Mouse (Mus musculus): Measurements from ENCODE around the gene Pde6h.
"Not testable (repeated sequence)": the region's sequence is repeated elsewhere in the genome, so short reads cannot be mapped to it uniquely, and the experiment has no call there.

Gene Pde6h

DNA sequence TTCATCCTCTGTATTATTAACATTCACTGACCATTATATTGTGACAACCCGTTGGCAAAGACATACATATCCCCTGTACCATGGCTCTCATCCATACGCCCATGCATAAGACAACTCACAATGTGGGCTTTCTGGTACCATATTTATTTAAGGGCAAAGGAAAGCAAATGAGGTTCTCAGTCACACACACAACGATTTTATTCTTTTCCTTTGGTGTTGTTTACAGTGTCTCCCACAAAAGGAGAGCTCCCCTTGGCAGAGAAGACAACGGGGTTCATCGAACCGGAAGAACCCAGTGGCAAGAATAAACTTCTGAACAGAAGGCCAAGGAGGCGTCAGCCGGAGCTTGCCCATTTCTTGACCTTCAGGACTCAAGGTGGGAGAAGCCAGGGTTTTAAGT, at the start of gene Pde6h:
Gene Pde6h (plus strand): TSS at position 301 of the 400 bp plus-strand sequence.
- no peak for DNase-seq (ENCODE audit: low spot score)

DNA sequence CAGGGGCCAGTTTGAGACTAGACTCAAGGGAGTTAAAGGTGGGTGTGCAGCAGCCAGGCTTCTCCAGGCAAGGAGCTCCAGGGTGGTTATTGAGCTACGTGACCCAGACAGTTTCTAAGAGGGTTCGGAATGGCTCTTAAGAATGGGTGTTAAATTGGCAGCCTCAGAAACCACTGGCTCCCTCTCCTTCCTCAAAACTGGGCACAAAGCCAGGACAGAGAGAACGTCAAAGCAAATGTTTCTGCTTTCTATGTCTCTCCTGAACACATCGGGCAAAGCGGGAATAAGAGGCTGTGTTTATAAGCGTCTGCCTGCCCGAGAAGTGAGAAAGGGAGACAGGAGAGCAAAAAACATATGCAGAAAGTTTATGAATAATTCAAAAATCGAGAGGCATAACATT, 49.0 kb upstream of the Pde6h start:
- no peak for DNase-seq (ENCODE audit: low spot score)

DNA sequence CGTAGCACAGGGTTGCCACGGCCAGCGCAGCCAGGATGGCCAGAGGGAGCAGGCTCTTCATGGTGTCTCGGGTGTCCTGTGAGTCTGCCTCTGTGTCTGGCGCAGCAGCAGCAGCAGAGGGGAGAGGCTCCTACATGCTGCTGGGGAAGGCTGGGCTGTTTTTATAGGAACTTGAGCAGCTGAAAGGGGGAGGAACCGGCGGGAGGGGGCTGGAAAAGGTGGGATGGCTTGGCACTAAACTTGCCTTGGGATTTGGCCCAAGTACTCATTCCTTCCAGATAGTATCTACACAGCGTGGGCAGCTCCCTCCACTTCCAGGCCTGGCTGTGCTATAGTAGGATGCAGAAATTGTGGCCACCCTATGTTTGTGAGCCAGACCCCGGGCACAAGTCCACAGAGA, 48.0 kb upstream of the Pde6h start, which contains the start of gene Mgp:
Gene Mgp (minus strand): TSS at position 154 of the 400 bp plus-strand sequence.
- DNase-seq (ENCODE audit: low spot score): peak; percentile 56

DNA sequence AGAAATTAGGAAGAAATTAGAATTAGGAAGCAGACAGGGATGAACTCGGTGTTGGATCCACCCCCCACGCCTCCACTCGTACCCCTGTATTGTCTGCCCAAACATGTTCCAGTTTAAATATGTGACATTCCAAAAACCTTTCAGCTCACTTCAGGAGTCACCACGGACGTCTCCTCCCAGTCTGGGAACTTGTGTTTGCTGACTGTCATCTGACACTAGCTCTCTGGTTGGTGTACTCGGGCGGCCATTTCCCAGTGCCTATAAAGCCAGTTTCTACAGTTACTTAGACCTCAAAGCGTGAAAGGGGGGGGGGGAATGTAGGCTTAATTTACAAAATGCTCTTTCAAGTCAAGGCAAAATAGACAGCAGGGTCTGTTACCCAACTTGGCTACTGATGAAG, 42.0 kb upstream of the Pde6h start:
- DNase-seq (ENCODE audit: low spot score): no peak

DNA sequence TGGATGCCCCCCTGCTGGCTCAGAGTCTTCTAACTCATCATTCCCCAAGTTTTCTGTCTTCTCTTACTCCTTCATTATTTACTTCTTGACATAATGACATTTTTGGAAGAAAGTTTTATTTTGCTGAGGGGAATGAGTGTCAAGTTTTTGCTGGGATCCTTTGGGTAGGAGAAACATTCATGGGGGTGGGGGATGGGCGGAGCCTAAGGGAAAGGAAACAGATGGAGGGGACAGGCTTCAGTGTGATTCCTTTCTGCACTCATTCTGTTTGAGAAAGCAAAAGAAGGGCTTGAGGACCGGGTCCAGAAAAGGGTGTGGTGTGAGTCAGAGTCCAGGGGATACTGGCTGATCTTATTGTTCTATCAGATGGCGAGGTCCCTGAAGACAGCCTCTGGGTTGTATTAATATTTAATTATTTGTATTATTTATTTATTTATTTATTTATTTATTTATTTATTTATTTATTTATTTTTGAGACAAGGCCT, 40.2 kb upstream of the Pde6h start:
- no peak for DNase-seq (ENCODE audit: low spot score)

DNA sequence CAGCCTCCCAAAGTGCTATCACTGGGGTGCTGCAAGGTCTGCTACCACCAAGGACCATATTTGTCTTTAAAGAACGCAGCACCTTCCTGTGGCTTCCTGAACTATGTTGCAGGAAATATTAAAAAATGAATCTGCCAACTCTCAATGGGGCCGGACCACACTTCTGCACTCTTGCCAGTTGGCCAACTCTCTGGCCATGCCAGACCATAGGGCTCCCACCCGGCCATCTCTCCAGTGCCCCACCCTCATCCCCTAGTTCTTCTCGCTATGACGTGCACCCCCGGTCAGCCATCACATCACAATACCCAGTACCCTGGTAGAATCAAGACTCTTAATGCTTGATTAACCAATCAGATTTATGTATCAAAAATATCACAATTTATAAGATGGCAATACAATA, 39.7 kb upstream of the Pde6h start:
- no peak for DNase-seq (ENCODE audit: low spot score)

DNA sequence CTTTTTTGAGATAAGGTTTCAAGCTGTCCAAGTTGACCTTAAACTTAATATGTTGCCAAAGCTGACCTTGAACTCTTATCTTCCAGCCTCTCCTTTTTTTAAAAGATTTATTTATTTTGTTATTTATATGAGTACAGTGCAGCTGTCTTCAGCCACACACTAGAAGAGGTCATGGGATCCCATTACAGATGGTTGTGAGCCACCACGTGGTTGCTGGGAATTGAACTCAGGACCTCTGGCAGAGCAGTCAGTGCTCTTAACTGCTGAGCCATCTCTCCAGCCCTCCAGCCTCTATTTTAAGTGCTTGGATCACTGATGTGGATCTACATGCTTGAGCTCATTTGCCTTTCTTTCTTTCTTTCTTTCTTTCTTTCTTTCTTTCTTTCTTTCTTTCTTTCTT, 38.9 kb upstream of the Pde6h start:
- DNase-seq (ENCODE audit: low spot score): not testable (repeated sequence)

DNA sequence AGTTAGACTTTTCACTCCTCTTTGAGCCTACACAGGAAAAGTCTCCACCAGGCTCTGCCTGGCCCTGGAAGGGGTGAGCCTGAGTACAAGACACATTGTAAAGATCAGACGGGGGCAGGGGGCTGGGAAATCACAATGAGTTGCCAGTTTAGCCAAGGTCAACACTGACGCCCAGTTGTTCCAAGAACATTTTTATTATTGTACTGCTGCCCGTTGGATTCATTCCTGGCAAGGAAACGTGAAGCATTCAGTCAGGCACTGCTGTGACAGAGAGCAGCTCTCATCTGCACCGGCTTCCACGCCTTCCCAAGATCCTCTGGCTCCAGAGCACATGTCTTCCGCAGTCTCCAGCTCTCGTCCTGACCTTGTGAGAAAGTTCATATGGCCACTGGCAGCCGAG, 35.8 kb upstream of the Pde6h start:
- peak; percentile 78 for DNase-seq (ENCODE audit: low spot score)

DNA sequence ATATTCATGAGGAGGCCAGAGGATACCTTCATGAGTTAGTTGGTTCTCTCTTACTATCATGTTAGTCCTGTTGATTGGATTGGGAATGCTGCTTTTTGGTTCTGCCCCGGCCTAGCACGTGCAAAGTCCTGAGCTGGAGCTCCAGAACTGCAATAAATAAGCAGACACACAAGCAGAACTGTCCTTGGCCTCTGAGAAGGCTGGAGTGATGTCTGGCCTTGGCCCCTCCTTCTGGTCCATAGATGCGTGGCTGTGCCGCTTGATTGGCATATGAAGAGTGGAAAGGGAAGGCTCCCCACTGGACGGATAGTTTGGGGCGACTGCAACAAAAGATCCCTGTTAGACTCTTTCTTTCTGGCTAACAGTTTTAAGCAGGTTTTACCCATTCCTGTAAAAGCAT, 34.6 kb upstream of the Pde6h start:
- DNase-seq (ENCODE audit: low spot score): no peak

DNA sequence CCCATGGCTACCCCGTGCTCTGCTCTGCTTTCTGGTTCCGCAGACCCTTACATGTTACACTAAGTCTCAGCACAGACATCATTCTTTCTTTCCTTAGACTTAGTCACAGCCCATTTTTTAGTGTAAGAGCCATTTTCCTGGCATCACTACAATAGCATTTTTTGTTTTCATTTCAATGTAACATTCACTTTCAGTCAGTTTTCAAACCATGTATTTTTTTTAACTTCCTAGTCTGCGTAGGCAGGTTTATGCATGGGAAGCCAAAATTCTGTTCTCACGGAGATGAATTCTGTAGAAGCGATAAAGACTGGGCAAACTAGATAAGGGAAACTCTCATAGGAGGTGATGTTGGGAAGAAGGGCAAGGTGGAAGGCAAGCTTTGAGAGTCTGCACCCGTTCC, 34.1 kb upstream of the Pde6h start:
- DNase-seq (ENCODE audit: low spot score): no peak

DNA sequence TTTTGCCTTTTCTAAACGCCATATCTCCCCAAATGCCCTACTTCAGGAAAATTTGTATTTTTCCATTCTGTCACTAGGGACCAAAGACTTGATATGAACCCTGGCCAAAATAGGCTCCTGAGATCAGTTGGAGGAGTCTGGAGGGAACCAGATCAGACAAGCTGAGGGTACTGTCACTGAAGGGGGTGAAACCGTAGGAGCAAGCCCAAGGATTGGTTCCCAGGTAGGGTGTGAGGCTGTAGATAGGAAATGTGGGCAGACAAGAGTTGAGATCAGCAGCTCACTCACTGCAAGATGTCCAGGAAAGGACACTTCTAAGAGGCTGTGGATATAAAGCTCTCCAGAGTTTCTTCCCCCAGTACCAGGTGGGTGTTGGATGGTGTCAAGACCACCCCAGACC, 31.6 kb upstream of the Pde6h start:
- no peak for DNase-seq (ENCODE audit: low spot score)

DNA sequence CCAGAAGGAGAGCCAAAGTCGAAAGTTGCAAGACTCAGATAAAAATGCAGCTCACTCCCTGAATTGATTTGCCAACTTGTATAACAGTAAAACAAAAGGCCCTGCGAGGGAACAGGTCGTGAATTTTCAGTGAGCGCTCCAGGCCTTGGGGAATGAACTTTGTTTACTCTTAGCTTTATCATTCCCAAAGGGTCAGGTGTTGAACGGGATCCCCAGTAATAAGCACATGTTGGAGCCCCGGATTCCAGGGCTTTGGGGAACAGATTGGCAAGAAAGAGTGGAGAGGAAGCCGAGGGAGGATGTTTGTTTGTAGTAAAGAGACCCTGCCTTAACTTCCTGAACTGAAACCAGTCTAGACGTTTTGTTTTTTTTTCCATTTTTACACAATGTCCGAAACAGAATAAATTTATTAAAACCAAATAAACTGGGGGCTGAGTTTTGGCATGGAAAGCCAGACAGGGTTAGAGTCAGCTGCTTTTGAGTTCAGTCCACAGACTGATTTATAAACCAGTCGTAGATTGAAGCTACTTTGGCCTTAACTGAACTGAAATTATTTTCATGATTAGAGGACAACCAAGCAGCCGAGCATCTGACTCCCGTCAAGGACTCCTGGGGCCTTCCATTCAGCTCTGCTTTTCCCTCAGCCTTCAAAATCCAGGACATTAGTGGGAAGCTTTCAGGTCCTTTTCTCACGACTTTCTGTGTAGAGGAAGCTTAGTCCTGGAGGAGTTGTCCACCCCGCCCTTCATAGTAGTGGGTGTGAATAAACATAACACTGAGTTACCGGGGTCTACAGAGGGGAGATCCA, 28.9 kb upstream of the Pde6h start:
- DNase-seq (ENCODE audit: low spot score): peak; percentile 48

DNA sequence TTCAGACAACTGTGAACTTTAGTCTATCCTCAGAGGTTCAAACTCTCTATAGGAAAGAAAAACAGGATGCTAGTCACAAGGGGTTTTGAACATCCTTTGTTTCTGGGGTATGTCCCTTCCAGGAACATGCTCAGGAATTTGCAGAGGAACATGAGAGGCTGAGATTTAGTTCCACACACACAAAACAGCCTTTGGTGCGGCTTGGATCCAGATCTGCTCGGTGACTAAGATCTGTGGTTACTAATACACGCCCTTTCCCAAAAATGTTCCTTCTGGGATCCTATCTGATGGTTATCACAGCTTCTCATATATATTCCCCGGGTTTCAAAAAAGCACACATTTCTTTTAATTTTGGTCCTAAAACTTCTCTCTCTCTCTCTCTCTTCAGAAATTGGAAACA, 25.8 kb upstream of the Pde6h start:
- DNase-seq (ENCODE audit: low spot score): peak; percentile 42

DNA sequence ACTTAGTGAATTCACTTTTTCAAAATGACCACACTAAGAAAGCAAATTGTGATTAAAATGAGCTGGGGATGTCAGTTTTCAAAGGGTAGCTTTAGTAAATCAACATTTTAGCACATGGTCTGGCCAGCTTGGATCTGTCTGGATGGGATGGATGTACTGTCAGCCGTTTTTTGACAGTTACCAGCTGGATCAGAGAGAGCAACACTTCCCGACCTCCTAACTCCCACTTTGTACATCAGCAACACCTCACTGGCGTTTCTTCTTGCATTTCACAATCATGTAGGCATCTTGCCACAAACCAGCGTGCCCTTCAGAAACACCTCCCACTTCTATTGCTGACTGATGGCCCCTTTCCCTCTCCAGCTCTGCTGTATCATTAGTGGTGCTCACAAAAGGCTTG, 25.4 kb upstream of the Pde6h start:
- DNase-seq (ENCODE audit: low spot score): peak; percentile 69

DNA sequence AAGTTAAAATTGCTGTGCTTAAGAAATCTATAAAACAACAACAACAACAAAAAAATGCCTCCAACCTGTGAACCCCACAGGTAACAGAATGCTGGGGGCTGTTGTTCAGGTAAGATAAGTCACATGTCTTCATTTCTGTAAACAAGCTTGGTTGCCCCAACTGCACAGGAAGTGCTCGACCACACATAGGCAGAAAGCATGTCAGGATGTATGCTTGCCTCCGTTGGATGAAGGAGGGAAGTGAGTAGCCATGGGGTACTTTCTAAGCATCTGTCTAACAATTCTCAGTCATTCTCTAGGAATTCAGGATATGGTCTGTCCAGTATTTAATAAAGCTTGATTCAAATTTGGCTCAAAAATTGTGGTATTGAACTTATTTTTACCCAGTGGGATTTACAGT, 24.7 kb upstream of the Pde6h start:
- DNase-seq (ENCODE audit: low spot score): no peak

DNA sequence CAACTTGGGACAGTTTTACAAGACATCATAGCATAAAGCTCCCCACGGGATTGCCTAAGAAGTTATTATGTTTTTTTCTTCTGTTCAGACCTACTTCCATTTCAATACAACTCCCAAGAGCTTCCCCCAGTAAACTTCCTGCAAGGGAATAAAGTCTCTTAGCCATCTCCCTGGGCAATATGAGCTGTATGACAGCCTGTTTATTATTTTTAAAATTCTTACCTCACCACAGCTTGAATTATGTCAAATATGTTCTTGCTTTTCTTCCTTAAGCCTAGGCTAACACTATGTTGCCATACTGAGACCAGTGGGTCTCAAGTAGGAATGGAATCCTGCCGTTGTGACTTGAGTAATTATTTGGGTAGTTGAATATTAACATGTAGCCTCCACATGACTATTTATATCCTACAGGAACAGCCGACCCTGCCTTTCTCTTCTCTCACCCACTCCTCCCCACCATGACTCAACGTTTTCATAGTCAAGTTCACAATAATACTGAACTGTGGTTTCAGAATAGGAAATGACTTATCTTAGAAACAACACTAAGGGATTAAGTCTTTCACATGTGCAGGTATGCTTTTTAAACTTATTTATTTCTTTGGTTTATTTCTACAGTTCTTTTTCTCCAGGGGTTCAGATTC, 23.1 kb upstream of the Pde6h start:
- no peak for DNase-seq (ENCODE audit: low spot score)

DNA sequence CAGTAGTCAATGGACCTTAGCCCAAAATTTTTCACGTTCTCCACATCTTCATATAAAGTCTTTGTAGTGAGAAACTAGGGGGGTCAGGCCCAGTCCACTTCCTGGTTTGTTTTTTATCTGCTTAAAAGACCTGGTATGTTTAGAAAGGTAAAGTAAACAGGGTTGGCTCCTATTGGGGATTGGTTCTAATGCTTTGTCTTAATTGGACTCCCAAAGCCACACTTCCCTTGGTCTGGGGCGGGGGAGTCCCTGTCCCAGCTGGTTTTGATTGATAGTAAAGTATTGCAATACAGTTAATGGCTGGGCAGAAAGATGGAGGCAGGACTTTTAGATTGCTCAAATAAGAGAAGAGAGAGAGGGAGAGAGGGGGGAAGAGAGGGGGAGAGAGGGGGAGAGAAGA, 22.6 kb upstream of the Pde6h start:
- DNase-seq (ENCODE audit: low spot score): no peak

DNA sequence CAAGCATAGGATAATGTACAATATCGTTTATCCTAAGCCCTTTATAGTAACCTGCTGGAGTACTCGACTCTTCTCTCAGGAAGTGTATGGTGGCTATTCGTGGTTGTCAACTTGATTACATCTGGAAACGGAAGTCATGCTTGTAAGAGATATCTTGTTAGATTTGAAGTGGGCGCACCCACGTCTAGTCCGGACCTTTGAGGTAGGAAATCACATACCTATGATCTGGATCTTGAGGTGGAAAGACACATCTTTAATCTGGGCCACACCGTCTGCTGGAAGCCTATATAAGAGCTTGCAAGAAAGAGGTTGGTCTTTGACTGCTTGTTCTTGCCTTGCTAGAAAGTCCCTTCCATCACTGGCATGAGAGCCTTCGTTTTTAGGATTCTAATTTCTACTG, 21.1 kb upstream of the Pde6h start:
- DNase-seq (ENCODE audit: low spot score): no peak

DNA sequence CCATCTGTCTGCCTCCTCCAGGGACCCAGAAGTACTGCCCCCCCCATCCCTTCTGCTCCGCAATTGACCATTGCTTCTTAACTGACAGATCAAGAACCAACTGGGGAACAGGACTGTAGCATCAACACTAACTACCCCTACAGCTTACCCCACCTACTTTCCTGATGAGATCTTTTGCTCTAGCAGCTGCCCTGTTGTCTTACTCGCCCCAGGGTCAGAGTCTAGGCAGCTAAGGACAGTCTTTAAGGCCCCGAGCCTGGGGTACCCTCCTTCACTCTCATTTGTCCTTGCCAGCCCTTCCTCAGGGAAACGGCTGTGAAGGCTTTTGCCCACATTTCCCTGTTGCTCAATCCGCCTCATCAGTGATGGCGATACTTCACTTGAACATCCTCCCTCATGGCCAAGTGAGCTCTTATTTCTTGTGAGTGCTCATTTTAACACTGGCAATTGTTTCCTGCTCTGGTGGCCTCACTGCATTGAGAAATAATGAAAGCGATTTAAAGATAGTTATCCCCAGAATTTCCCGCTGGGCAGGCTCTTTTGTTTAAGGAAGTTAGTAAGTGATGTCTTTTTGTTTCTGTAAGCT, 19.7 kb upstream of the Pde6h start:
- peak; percentile 21 for DNase-seq (ENCODE audit: low spot score)

DNA sequence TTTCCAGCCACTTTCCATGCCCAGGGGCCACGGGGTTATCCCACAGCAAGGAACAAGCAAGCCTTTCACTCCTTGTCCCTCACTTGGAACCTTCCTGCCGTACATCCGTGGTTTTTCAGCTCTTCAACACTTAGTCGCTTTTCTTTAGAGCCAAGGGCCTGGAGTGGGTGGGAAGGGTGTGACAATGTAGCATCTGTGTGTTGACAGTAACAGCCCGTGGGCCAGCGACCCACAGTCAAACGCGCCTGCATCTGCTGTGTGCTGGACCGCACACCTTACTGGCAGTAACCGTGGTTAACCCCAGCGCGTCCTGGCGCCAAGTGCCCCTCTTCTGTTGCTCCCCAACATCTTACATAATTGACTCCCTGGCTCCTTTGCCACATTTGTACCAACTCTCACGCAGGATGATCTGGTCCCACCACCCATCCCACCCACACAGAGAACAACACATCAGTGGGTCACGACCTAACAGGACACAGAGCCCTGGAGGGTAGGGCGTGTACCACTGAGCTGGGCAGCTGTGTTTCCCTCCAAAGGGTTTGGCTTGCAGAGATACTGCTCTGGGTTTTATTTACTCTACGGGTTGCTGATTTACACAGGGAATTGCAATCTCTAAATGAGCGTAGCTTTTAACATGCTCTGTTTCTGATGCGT, 17.2 kb upstream of the Pde6h start:
- peak; percentile 9 for DNase-seq (ENCODE audit: low spot score)

DNA sequence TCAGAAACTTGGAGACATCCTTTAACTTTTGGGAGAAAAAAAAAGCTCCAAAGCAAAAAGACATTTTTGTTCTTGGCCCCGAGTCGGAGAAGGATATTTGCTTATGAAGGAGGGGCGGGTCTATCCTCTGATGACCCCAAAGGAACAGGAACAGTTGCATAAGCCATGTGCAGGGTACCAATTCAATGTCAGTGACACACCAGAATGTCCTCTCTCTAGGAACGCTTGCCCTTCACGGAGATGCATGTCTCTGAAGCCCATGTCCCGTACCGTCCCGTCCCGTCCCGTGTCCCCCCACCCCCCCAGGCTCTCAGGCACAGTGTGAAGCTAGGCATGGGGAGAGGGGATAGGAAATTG, 16.7 kb upstream of the Pde6h start:
- DNase-seq (ENCODE audit: low spot score): peak; percentile 75

DNA sequence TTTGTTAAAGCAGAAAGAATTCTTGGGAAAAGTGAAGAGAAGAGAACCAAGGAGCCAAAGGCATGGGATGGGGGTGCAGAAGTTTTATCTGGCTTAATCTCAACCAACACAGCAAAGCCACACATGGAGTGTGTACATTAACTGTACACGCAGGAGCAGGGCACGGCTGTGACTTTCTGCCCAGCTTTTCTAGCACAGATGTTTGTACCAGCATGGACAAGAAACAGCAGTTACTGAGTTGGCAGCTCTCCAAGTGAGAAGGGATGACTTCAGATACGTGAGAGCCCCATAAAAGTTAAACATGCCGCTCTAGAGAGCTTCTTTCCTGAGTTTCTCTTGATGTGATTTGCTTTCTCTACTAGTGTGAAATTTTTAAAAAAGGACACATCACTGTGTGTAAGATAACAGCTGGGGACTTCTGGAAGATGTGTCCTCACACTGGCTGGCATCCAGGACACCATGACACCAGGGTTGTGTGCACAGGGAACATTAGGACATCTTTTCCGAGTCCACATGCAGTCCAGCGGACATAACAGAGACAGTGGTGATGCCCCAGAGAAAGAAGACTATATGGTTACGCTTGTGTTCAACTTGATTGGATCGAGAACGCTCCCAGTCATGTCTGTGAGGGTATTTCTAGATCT, 13.3 kb upstream of the Pde6h start:
- DNase-seq (ENCODE audit: low spot score): peak; percentile 37

All from lung, postnatal 25 days (tissue).